Mouse (Mus musculus) lung, embryonic 14.5 days (tissue): ENCODE measurements around the gene Ankrd49. TPM values are rescaled to one million over a fixed set of nuclear protein-coding genes. Genes with fewer than 3 reads are reported as not detected.

Source experiments
- ATAC-seq: fragments of 200-750 bp; cut with Nextera tagmentation; 2 replicates; pipeline ENCODE4 v1.8.0; 2017; ENCODE audit warnings: mild to moderate bottlenecking, moderate TSS enrichment, moderate library complexity; ENCODE audit not compliant: insufficient read depth
- DNase-seq: peaks from one replicate; pipeline ENCODE4 v3.0.0-alpha.2; 2015
- H3K27ac ChIP-seq: fragments of 300-500 bp; sonication (generic); 2 replicates; pipeline ENCODE4 v1.5.1; 2014; ENCODE audit warnings: low read depth, mild to moderate bottlenecking, moderate library complexity
- H3K27me3 ChIP-seq: fragments of 300-500 bp; sonication (generic); 2 replicates; pipeline ENCODE4 v1.6.1; 2014; ENCODE audit warnings: low read length, control low read depth; ENCODE audit not compliant: insufficient read depth
- H3K36me3 ChIP-seq: fragments of 300-500 bp; sonication (generic); 2 replicates; pipeline ENCODE4 v1.6.1; 2014; ENCODE audit warnings: control low read depth; ENCODE audit not compliant: insufficient read depth
- H3K4me1 ChIP-seq: fragments of 300-500 bp; sonication (generic); 2 replicates; pipeline ENCODE4 v1.6.1; 2014; ENCODE audit warnings: antibody characterized with exemption, control low read depth; ENCODE audit not compliant: insufficient read depth
- H3K4me2 ChIP-seq: fragments of 300-500 bp; sonication (generic); 2 replicates; pipeline ENCODE4 v1.6.1; 2014; ENCODE audit warnings: mild to moderate bottlenecking
- H3K4me3 ChIP-seq: fragments of 300-500 bp; sonication (generic); 2 replicates; pipeline ENCODE4 v1.5.1; 2014; ENCODE audit warnings: low read depth, low read length
- H3K9ac ChIP-seq: fragments of 300-500 bp; sonication (generic); 2 replicates; pipeline ENCODE4 v1.6.1; 2014
- H3K9me3 ChIP-seq: fragments of 300-500 bp; sonication (generic); 2 replicates; pipeline ENCODE4 v1.6.1; 2016; ENCODE audit warnings: low read depth, low read length, control low read depth
- CTCF ChIP-seq: IDR thresholded peaks from 2 replicates; pipeline ENCODE4 v1.5.1; 2016; ENCODE audit warnings: antibody characterized with exemption, low read depth
- WGBS: fragments of 180-500 bp; shearing (Covaris S2); extraction: QIAGEN DNeasy Blood & Tissue Kit; methylation state at CpG from one replicate; pipeline ENCODE4 v1.1.7; 2014; 5-methylcytosine and 5-hydroxymethylcytosine counted together
- polyA plus RNA-seq: library from polyadenylated mRNA; unstranded; fragments of >200 nt; fragmentation: Nextera tagmentation; extraction: Ambion mirVana; gene quantifications from 2 replicates; pipeline ENCODE4 v1.2.1, GENCODE M21; 2014

Ankrd49 gene
- polyA plus RNA-seq, 1 experiment from 2014 or later: 46.8 TPM

DNA sequence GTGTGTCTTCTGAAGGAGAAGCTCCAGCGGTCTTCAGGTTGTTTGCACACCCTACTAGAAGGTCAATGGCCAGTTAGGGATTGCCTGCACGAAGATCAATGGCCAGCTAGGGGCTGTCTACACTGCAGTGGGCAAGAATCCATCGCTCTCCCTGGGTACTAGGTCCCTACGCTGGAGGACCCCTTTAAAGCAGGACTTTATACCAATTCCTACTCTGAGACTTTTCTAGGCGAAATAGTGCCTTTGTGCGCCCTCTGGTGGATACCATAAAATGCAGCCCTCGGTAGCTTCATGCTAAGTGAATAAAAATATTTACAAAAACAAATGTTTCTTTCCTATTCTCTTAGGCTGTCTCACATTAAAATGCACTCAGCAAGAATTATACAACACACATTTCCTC lies 19.9 kb downstream of the Ankrd49 start:
- Histone ChIP-seq H3K4me1 (no peaks in the 10 kb centered on the region), H3K9me3 (no peaks in the 10 kb centered on the region), H3K27ac (no peak overlapping the region), H3K4me3 (no peak overlapping the region), H3K9ac (no peak overlapping the region), H3K27me3 (no peaks in the 10 kb centered on the region), H3K4me2 (no peak overlapping the region), H3K36me3 (no peaks in the 10 kb centered on the region)
- DNase-seq (peak; percentile 86), ATAC-seq (peak; percentile 49; the same call in 1 of the 2 replicates)
- WGBS: 20% methylated on average over 7 of the region's 7 CpGs
- TF ChIP-seq CTCF: peak; percentile 74

DNA sequence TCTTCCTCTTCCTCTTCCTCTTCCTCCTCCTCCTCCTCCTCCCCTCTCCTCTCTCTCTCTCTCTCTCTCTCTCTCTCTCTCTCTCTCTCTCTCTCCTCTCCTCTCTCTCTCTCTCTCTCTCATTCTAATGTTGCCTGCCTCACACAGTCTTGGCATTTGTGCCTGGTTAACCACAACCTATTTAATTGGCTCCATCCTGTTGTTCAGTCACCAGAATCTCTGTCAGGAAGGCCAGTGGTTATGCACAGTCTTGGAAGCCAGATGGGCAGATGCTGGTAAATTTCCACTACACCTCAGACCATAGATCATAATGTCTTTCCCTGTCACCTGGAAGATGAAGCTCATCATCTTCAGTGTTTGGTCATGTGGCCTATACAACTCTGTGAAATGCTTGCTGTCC lies 25.4 kb downstream of the Ankrd49 start:
- Histone ChIP-seq H3K27me3 (no peaks in the 10 kb centered on the region), H3K4me3 (no peak overlapping the region), H3K9ac (no peak overlapping the region), H3K9me3 (no peaks in the 10 kb centered on the region), H3K36me3 (no peaks in the 10 kb centered on the region), H3K27ac (no peak overlapping the region), H3K4me2 (no peak overlapping the region), H3K4me1 (no peaks in the 10 kb centered on the region)
- no peak for ATAC-seq
- no peak for DNase-seq
- no peak for TF ChIP-seq CTCF

DNA sequence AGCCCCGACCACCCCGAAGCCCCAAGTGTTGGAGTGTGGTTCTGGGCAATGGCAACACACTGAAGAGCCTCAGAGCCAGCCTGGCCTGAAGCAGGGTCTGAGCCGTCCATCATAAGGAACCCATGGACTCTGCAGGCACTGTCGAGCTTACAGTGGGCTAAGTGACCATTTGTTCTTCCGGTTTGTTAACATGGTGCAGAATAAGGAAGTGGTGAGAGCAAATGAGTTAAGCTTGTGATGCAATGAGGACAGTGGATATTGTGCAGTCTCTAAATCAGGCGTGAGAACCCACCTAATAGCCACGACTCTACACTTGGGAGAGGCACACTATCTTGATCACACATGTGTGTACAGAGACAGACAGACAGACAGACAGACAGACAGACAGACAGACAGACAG lies 26.1 kb downstream of the Ankrd49 start:
- DNase-seq (no peak), ATAC-seq (no peak)
- Histone ChIP-seq H3K4me2 (no peak overlapping the region), H3K36me3 (no peaks in the 10 kb centered on the region), H3K4me1 (no peaks in the 10 kb centered on the region), H3K4me3 (no peak overlapping the region), H3K9ac (no peak overlapping the region), H3K27ac (no peak overlapping the region), H3K9me3 (no peaks in the 10 kb centered on the region), H3K27me3 (no peaks in the 10 kb centered on the region)
- 56% methylated on average over 7 of the region's 7 CpGs for WGBS
- TF ChIP-seq CTCF: no peak

- H3K4me2 ChIP-seq: no peak overlapping the region
- no peak for TF ChIP-seq CTCF
- no peaks in the 10 kb centered on the region for H3K9me3 ChIP-seq
- peaks cover 8% of the 10 kb centered on the region; the same call in 1 of the 2 replicates for H3K27me3 ChIP-seq
- H3K27ac ChIP-seq: no peak overlapping the region
- 73% methylated on average over 3 of the region's 3 CpGs for WGBS
- ATAC-seq (no peak), DNase-seq (no peak)
- no peak overlapping the region for H3K9ac ChIP-seq
- H3K36me3 ChIP-seq: no peaks in the 10 kb centered on the region
- H3K4me3 ChIP-seq: no peak overlapping the region
- 0 out of 2 replicates have a peak, but pooled peaks cover 6% of the 10 kb centered on the region for H3K4me1 ChIP-seq
Measured at GRCm38 (mm10) chr9:14754469-14754868, 30.2 kb downstream of the Ankrd49 start.

- DNase-seq (no peak), ATAC-seq (no peak)
- H3K4me1 ChIP-seq: 0 out of 2 replicates have a peak, but pooled peaks cover 6% of the 10 kb centered on the region
- H3K9ac ChIP-seq: no peak overlapping the region
- H3K9me3 ChIP-seq: no peaks in the 10 kb centered on the region
- no peak overlapping the region for H3K27ac ChIP-seq
- no peak overlapping the region for H3K4me3 ChIP-seq
- H3K4me2 ChIP-seq: no peak overlapping the region
- H3K27me3 ChIP-seq: peaks cover 8% of the 10 kb centered on the region; the same call in 1 of the 2 replicates
- no peak for TF ChIP-seq CTCF
- no peaks in the 10 kb centered on the region for H3K36me3 ChIP-seq
Measured at GRCm38 (mm10) chr9:14753947-14754346, 30.7 kb downstream of the Ankrd49 start.

DNA sequence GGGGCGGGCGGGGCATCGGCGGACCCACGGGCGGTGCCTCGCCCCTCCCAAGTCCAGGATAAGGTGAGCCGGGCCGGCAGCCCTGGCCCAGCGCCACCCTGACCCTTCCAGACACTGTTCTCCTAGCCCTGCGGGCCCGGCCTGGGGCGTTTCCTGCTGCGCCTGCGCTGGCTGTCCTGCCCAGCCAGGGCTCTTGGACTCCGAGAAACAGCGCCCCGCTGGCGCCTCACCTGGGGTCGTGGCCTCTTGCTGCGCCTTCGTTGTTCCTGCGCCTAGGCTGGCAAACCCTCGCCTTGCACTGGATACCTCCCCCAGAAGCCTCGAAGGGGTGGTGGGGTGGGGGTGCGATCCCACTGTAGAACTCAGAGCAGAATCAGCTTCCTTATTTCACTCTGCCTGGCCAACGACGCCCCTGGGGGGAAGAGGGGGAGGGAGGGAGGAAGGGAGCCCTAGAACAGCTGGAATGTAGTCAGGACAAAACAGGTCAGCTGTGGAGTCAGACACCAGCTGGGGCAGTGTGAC lies 32.6 kb downstream of the Ankrd49 start, which contains the start of gene Fut4:
TSS of gene Fut4 (minus strand) at position 393 of the 522 bp plus-strand sequence.
- H3K36me3 ChIP-seq: no peaks in the 10 kb centered on the region
- DNase-seq (peak; percentile 64), ATAC-seq (peak; percentile 83)
- no peak within 1 kb of the TSS for H3K27ac ChIP-seq
- under 1% methylated on average over 28 of the region's 28 CpGs for WGBS
- no peak for TF ChIP-seq CTCF
- H3K4me2 ChIP-seq: peak within 1 kb of the TSS; percentile 97
- H3K4me1 ChIP-seq: 0 out of 2 replicates have a peak, but pooled peaks cover 6% of the 10 kb centered on the region
- H3K4me3 ChIP-seq: peak within 1 kb of the TSS; percentile 55
- H3K9me3 ChIP-seq: no peaks in the 10 kb centered on the region
- H3K9ac ChIP-seq: peak within 1 kb of the TSS; percentile 64
- peaks cover 8% of the 10 kb centered on the region; the same call in 1 of the 2 replicates for H3K27me3 ChIP-seq

GRCm38 (mm10) chr9:14751503-14752000 lies 33.1 kb downstream of the Ankrd49 start:
- Histone ChIP-seq H3K27ac (no peak overlapping the region), H3K4me2 (peak overlapping the region; percentile 97), H3K36me3 (no peaks in the 10 kb centered on the region), H3K27me3 (peaks cover 8% of the 10 kb centered on the region; the same call in 1 of the 2 replicates), H3K4me3 (peak overlapping the region; percentile 55), H3K4me1 (0 out of 2 replicates have a peak, but pooled peaks cover 6% of the 10 kb centered on the region), H3K9ac (peak overlapping the region; percentile 64), H3K9me3 (no peaks in the 10 kb centered on the region)
- TF ChIP-seq CTCF: peak; percentile 34; the same call in 1 of the 2 replicates
- peak; percentile 84 for ATAC-seq
- under 1% methylated on average over 50 of the region's 50 CpGs for WGBS
- DNase-seq: peak; percentile 50
